Mouse (Mus musculus) ovary, adult 18-20 months (tissue): ENCODE data around the gene Ppp1r3d.

Experiments
- DNase-seq: peaks from one replicate; pipeline ENCODE4 v3.0.0; 2022; ENCODE audit warnings: low spot score, mixed read lengths

Ppp1r3d gene

GRCm38 (mm10) chr2:178414261-178415149 is at the start of gene Ppp1r3d, which contains the start of gene Fam217b:
TSS of gene Ppp1r3d (minus strand) at chr2:178414472.
TSS of gene Fam217b (plus strand) at chr2:178414524.
- DNase-seq, result no peak

GRCm38 (mm10) chr2:178460353-178460752 is 46.1 kb upstream of the Ppp1r3d start:
- no peak for DNase-seq

- DNase-seq, result no peak
These were observed 43.1 kb upstream of the Ppp1r3d start for GRCm38 (mm10) chr2:178457414-178457813.

DNA sequence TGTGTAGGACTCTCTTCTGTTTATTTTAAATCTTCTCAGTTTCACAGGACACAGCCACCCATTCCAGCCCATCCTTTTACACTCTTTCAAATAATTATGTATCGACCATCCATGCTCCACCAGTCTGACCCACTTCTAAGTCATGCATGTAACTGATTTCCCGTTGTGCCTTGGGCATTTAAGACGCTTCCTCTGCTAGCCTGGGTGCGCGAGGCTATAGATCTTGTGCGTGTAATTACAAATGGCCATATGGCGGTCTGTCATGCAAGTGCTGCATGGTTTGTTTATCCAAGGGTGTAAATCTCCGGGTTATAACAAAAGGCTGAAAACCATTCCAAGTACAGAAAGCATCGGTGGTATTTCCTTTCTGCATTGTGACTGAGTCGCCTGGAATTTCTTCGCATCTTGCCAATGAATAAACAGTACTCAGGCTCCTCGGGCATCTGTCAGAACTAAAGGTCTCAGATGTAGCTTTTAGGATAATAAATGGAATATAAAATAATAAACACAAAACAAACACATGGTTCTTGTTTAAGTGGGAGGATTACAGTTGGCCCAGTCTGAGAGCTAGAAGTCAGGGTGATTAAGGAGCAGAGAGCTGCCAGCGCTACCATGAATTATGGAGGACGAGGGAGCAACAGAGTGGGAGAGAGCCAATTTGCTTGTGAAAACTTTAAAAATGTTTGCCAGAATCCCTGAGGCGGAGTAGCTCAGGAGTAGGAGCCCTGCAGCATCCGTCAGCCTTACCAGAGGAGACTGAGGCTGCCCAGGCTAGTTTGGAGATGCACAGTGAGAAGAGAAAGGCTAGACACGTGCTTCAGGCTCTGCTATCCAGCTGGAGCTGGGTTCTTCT is 40.6 kb upstream of the Ppp1r3d start:
- DNase-seq, result no peak

DNA sequence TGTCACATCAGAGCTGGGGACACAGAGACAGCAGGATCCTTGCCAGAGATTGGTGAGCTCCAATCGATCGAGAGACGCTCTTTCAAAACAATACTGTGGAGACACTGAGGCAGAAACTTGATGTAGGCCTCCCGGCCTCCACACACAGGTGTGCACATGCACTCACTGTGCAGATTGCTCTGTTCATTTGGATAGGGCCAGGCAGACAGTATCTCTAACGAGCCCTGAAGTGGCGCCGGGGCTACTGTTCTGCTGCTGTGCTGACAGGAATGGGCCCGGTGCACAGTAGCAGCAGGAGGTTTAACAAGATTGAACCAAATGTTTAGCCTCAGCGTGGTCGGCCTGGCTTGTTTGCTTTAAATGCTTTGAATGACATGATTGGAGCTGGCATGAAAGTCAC is 36.7 kb upstream of the Ppp1r3d start:
- no peak for DNase-seq

GRCm38 (mm10) chr2:178450236-178450635 is 36.0 kb upstream of the Ppp1r3d start:
- DNase-seq, result no peak

DNA sequence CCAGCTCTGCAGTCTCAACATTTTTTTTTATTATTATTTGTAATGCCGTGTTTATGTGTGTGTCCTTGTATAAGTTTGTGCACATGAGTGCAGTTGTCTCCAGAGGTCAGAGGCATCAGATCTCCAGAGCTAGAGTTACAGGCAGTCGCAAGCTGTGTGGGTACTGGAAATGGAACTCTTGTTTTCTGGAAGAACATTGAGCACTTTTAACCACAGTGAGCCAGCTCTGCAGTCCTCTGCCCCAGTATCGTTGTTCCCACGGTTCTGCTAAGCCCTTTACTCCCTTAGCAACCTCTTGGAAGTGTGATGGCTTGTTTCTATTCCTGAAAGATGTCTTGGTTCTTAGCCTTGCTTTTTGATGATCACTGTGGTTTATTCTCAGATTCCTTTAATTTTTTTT is 35.1 kb upstream of the Ppp1r3d start:
- DNase-seq, result no peak

- no peak for DNase-seq
These were observed 23.0 kb upstream of the Ppp1r3d start for GRCm38 (mm10) chr2:178437311-178437710.

DNA sequence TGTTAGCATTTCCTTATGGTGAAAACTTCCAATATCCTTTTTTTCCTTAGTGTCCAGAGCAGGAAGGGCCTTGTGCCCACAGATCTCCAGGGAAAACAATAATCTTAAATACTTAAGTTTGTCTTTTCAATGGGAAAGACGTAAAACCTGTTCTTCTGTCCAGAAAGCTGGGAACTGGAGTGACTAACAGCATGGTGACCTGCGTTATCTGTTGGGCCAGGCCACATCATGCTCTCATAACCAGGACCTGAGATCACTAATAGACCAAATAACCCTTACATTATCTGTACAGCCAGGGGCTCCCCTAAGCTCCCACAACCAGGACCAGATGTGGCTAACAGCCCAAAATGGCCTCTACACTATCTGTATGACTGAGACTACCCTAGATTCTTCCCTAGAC is 19.6 kb upstream of the Ppp1r3d start:
- no peak for DNase-seq

DNA sequence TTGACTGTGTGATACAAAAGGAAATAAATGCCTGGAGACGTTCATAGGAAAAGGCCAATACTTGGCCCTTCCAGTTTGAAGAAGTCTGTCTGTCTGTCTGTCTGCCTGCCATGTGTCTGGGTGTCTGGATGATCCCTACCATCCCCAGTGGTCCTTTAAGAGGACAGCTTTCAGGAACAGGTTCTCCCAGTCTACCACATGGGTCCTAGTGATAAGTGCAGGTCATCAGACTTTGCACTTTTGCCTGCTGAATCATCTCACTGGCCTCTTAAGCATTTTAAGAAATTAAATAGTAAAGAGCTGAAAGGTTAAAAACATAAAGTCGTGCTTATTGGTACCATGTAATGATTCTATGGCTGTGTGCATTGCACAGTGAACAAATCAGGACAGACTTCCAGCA is 19.2 kb upstream of the Ppp1r3d start:
- no peak for DNase-seq

GRCm38 (mm10) chr2:178430231-178430630 is 16.0 kb upstream of the Ppp1r3d start, which contains the start of gene Cdh26:
TSS of gene Cdh26 (plus strand) at chr2:178430531.
- DNase-seq, result no peak

GRCm38 (mm10) chr2:178429426-178429825 is 15.2 kb upstream of the Ppp1r3d start:
- DNase-seq, result no peak

DNA sequence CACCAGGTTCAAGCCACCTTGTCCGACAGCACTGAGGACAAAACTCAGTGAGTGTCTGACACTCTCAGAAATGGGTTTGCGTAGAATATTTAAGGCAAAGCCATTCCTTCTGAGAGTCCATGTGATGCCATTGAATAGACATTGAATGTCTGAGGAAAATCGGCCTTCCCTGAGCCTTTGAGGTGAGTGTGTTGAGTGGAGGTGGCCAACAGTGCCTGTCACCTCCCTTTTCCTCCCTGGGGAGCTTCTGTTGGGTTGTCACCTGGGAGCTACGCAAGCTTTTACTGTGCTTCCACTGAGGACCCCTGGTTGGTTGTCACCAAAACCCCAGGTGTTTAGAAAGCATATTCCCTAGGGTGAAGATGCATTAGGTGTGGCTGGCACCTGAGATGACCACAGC is 14.4 kb upstream of the Ppp1r3d start:
- DNase-seq, result no peak

DNA sequence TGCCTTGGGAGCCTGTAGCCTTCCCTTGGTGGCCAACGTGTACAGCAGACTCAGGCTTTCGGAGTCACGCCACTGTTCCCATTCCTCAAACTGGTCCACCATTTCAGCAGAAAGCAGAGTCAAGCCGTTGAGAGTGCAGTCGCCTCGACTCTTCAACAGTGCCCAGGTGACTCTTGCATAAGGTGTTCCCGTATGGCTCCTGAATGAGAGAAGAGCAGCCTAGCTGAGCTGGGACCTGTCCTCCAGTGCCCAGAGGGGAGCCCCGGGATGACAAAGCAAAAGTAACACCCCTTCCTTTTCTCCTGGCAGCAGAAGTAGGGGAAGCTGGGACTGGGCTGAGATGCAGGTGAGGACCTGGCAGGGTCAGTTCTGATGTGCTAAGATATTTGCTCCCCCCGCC is 13.9 kb upstream of the Ppp1r3d start:
- no peak for DNase-seq

DNA sequence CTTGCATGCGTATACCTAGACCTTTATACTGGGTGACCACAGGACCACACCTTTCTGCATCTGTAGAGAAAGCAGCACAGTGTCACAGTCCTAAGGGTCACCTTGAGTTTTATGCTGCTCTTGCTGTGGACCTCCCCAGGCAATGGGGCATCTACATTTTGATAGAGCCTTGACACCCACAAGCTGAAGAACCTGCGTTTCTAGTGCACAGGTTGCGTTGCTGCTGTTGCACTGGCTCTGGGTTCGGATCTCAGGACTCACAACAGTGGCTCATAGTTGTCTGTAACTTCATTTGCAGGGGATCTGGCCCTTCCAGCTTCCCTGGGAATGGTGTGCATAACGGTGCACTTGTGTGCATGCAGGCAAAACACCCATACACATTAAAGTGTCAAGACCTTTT is 12.9 kb upstream of the Ppp1r3d start:
- no peak for DNase-seq

DNA sequence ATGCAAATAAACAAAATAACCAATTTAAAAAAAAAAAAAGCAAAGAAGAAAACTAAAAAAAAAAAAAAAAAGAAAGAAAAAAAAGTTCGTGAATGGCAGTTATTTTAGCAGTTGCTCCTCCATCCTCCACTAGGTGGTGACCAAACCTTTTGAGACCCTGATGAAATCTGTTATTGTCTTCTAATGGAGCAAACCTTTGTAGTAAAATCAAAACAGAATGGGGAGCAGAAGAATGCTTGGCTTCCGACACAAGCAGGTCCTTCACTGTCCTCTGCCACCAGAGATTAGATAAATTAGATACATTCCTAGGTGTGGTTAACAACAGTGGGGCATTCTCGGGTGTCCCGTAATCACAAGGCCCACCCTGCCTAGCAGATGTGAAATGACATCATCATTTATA is 12.0 kb upstream of the Ppp1r3d start:
- no peak for DNase-seq

DNA sequence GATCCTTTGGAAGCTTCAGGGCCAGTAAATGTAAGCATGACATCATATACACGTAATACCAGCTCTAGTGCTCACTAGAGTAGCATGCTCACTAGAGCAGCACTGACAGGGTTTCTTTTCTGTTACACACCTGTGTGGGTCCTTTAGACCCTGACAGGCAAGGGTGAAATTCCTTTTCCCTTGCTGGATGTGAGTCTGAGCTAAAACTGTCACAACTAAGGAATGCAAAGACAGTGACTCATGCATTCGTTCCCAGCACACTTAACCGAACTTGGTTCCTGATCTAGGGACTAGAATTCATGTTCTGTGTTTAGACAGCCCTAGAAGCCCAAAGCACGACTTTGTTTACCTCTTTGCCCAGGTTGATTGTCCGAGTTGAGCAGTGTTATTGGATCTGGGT is 9.0 kb upstream of the Ppp1r3d start:
- DNase-seq, result no peak

- no peak for DNase-seq
These were observed 7.9 kb upstream of the Ppp1r3d start for GRCm38 (mm10) chr2:178422186-178422585.

GRCm38 (mm10) chr2:178421603-178422002 is 7.3 kb upstream of the Ppp1r3d start:
- DNase-seq, result no peak

GRCm38 (mm10) chr2:178420576-178420975 is 6.3 kb upstream of the Ppp1r3d start:
- no peak for DNase-seq

DNA sequence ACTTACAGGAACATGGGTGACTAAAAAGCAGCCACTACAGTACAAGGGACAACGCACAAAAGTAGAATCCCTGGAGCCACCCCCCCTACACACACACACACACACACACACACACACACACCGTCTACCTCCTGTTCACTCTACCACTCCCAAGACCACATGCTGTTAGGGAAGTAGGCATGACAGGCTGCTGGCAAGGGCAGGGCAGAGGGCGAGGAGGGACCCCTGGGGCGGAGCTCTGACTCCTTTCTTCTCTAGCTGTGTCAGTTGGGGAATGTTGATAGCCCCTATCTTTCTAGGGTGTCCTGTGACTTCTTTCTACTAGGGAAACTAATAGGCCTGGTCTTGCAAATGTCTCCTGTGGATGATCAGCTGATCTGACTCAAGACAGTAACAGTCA is 2.7 kb upstream of the Ppp1r3d start:
- DNase-seq, result no peak

GRCm38 (mm10) chr2:178416427-178416826 is 2.2 kb upstream of the Ppp1r3d start:
- no peak for DNase-seq

DNA sequence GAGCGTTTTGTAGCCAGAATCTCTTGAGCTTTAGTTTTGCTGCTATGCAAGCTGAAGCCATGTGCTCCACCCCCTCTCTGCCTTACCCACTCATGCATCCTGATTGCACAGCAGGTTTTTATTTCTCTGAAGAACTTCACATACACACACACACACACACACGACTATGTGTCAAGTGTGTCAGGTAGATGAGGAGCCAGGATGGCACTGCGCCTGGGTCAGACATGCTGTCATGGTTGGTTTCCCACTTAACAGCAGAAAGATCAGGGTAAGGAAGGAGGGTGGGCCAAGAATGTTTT is 827 bp upstream of the Ppp1r3d start:
- no peak for DNase-seq
